Mouse (Mus musculus) urinary bladder, adult 18-20 months (tissue): Measurements from ENCODE around the gene Sbp.
A peak's percentile ranks its signal among the peaks of the same experiment; 100 is the strongest.
"Not testable (repeated sequence)": the region's sequence is repeated elsewhere in the genome, so short reads cannot be mapped to it uniquely, and the experiment has no call there.

Experiments
- DNase-seq, 2 experiments: peaks; one replicate each; pipeline ENCODE4 v3.0.0; 2022; ENCODE audit warnings: low spot score in 2 of 2, mixed read lengths in 2 of 2

The Sbp gene

DNA sequence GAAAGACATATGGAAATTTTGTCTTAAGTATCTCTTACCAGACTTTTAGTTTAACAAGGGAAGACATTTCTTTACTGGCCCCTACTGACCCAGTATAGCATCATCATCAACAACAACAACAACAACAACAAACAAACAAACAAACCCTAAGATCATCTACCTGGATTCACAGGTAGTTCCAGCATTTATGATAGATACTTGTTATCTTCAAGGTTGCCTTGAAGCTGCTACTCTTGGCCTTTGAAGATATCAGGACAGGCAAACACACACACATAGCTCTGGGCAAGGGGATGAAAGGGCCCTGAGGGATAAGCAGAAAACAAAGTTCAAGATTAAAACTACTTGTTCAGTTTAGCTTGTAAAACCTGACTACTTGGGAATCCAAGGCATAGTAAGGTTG is at the start of gene Sbp:
TSS of gene Sbp (plus strand) at position 301 of the 400 bp plus-strand sequence.
- no peak for DNase-seq

DNA sequence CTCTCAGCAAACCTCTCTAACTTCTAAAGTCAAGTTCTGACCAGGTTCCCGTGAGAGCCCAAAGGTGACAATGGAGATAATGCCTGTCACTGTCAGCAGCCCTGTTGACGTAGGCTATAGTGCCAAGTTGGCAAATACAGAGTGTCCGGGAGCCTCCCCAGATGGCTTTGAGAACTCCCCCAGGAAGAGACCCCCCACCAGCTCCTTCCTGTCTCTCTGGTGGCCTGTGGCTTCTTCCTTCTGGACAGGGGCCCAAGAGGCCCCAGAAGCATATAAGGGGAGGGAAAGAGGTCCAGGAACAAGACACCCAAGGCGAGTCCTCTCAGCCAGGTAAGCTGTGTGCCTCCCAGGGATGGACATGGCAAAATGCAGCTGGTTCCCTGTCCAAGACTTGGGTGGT is 24.3 kb upstream of the Sbp start, which contains the start of gene Dcpp3:
TSS of gene Dcpp3 (plus strand) at position 301 of the 400 bp plus-strand sequence.
- DNase-seq: not testable (repeated sequence)

DNA sequence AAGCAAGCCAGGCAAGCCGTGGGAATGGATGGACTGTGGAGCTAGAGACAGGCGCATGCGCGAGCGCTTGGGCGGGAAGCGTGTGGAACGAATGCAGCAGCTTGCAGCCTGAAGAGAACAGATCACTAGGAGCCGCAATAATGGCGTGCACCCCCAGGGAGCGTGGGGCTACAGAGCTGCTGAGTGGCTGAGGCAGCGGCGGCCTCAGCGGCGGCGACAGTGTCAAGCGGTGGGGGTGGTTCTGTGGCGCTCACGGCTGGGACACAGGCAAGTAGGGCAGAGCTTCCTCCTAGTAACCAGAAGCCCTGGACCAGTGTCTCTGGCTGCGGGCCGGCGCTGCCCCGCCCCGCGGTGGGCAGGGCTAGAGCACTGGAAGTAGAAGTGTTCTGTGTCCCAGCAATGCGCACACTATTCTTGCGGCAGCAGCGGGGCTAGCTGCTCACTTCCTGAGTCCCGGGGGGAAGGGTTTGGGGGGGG is 16.9 kb upstream of the Sbp start:
- DNase-seq: peak; percentile 89 to 91

DNA sequence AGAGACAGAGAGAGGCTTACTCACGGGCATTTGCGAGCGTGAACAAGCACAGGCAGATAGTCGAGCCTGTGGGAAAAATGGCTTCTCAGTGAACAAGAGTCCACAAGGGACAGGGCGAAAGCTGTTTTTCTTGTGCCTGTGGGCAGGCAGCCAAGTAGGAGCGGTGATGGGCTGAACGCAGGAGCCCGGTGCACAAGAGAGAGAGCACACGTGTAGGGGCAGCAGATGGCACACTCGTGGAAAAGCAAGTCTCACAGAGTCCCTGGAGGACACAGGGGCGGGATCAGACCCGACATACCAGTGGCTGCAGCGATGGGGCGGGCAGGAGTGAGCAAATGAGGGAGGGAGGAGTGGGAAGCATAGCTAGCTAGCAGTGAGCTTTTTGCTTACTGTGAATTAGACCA is 16.4 kb upstream of the Sbp start:
- DNase-seq: peak; percentile 70 to 71

DNA sequence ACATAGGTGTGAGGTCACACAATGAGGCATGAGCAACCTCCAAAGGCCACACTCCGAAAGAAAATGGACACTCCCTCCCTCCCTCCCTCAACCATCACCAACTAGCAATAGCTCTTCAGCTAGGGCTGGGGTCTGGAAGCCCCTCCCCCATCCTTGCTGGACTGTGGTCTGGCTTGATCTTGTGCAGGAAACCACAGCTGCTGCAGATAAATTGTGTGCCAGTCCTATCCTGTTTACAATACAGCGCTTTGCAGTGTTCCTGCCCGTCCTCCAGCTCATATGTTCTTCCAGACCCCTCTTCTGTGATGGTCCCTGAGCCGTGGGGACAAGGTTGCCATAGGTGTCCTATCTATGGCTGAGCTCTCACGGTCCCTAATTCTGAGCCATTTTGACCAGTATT is 10.3 kb upstream of the Sbp start:
- no peak for DNase-seq

DNA sequence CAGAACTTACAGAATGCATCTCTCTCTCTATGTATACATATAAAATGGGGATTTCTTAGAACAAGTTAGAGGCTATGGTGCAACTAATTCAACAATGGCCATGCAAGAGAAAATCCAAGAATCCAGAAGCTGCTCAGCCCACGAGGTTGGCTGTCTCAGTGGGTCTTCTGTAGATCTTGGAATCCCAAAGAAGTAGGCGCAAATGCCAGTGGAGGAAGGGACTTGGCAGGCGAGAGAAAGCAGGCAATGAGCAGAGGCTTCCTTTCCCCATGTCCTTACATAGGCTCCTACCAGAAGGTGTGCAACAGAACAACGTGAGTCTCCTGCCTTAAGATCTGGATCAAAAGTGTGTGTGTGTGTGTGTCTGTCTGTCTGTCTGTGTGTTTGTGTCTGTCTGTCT is 6.0 kb downstream of the Sbp start:
- not testable (repeated sequence) for DNase-seq

DNA sequence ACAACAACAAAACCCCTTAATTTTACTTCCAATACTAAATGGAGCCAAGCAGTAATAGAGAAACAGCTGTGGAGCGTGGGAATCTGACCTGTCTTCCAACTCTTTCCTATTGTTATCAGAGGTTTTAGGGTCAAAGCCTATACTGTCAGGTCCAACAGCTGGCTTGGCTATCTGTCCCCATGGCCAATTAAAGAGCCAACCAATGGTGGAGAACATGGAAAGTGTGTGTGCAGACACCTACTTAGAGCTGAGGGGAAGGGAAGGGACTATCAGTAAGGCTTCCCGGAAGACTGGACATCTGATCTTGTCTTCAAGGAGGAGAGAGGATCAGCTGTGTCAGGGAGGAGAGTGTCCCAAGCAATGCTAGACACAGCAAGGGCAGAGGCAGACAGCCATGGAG is 7.6 kb downstream of the Sbp start:
- DNase-seq: no peak

DNA sequence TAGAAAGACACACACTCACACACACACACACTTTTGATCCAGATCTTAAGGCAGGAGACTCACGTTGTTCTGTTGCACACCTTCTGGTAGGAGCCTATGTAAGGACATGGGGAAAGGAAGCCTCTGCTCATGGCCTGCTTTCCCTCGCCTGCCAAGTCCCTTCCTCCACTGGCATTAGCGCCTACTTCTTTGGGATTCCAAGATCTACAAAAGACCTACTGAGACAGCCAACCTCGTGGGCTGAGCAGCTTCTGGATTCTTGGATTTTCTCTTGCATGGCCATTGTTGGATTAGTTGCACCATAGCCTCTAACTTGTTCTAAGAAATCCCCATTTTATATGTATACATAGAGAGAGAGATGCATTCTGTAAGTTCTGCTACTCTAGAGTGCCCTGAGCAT is 9.4 kb downstream of the Sbp start:
- DNase-seq: not testable (repeated sequence)

DNA sequence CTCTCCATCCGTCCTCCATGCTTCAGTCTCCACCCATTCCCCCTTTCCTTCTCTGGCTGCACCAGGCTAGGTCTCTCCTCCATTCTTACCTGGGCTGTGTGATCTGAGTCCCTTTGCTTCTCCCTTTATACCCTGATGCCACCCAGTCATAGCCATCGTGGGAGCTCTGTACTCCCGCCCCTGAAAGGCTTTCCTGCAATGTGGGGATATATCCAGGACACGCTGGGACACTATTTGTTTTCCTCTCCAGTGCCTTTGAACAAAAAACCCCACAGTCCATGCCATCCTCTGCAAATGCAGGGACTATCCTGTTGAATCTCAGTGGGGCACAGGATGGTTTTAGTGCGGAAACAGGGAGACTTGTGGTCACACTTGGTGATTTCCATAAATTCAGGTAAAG is 13.7 kb downstream of the Sbp start, which contains the start of gene Sbpl:
TSS of gene Sbpl (minus strand) at position 101 of the 400 bp plus-strand sequence.
- DNase-seq: no peak

DNA sequence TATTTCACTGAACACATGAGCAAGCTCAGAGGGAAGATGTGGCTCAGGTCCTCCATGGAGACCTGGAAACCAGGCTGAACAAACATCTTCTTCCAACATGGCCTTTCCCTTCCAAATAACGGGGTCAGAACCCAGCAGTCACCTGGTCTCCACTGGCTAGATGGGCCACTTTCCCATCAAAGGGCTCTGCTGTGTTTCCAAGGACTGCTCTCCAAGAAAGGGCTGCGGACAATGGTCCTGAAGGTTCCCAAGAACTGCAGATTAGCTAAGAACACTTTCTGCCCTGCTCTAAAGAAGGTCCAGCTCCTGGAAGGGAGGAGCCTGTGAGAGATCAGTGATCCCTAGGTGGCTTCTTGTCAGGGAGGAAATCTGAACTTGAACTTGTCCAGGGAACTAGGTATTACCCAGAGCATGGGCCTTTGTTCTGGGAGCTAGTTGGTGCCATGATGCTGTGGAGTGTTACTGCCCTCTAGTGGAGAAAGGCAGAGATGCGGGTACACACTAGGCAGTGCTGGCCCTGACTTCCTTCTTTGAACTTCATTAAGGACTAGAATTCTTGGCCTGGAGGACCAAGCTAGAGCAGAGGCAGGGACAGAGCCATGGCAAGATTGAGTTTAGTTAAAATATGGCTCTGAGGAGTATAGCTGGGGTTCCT is 18.7 kb downstream of the Sbp start:
- peak; percentile 52 to 71 for DNase-seq

DNA sequence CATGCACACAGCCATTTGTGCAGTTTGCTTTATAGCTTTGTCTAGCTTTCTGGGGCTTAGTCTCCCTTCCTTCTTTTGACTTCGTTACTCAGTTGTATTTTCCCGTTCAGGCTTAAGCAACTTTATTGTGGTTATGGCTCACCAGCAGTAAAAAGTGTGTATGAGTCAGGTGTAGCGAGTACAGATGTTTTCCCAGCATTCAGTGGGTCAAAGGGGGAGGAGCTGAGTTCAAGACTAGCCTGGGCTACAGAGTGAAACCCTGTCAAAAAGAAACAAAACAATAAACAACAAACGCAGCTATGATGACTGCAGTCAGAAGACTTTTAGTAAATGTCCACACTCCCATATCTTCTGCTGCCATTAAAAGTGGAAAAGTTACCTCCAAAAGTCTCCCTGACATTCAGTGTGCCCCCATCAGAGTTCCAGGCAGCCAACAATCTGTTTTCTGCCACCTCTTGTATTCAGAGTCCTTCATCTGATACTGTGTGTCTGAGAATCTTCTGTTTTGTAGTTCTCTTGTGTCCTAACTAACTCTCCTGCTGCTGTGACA is 20.2 kb downstream of the Sbp start:
- DNase-seq: no peak

DNA sequence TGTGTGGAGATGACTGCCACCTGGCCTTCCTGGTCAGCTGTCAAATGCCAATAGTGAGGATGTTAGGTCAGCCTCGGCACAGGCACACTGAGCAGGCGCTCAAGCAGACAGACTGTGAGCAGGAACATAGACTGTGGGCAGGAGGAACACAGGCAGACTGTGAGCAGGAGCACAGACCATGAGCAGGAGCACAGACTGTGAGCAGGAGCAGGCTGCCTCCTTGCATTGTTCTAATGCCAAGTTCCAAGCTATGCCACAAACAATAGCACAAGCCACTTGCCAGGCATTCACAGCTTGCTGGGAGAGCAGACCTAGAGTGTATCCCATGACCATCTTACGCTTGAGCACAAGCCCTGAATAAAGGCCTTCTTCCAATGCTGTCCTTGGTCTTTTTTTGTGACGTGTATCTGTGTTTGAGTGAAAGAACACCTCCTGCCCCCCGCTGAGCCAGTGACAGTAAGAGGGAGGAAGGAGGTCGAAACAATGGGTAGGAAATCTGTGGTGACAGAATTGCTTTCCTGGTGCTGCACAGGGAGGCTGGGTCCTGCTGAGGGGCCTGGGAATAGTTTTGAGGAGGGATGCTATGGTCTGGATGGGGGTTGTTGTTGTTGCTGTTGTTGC is 24.4 kb downstream of the Sbp start:
- no peak for DNase-seq

DNA sequence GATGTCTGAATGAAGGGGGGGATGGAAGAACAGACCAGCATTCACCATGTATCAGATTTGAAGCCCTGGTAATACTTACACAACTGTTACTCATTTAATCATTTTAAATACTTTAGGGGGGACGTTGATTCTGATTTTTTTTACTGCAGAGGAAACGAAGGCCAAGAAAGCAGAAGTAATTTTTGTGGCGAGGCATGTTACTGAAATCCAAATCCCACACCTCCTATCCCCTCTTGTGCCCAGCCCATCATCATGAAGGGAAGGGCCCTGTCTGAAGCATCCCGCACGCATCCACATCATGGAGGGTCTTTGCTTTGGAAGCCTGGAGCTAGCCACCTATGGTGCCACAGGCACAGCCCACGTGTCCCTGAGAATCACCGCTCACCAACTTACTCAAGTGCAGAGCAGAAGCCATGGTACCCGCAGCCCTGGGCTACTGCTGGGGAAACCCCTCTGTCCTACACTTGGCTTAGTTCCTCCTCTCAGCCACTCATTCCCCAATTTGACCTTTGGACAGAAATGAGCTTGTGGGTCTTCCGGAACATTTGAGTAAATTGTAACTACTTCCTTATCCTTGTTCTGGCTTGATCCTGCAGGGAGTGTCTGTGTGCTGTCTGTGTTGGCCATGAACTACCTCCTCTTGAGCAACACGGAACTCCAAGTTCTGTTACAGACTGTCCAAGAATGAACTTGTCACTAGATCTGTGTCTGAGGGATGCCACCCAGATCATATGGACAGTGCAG is 25.4 kb downstream of the Sbp start:
- peak in 1 of 2 experiments; percentile 49 for DNase-seq

DNA sequence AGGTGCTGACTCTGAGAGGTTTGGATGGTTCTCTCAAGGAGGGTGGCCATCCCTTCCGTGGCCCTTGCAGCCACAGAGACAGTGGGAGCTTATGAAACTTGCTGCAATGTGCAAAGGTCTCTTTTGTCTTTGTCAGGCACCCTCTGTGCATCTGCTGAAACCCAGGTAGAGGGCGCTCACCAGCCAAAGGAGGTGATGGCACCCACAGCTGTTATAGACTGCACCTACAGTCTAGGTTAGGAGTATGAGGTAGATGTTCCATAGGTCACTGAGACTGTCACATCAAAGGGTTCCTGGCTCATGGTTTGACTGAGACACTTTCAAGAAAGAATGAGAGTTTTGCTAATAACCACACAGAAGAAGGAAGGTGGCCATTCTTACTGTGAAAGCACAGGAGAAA is 27.3 kb downstream of the Sbp start:
- no peak for DNase-seq

DNA sequence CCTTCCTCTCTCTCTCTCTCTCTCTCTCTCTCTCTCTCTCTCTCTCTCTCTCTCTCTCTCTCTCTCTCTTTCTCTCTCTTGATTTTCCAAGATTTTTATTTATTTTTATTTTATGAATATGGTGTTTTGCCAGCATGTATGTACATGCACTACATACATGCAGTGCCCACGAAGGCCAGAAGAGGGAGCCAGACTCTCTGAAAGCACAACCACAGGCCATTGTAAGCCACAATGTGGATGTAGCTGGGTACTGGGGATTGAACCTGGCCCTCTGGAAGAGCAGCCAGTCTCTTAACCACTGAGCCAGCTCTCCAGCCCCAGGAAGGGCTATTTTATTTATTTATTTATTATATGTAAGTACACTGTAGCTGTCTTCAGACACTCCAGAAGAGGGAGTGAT is 27.8 kb downstream of the Sbp start:
- DNase-seq: peak; percentile 52 to 76

DNA sequence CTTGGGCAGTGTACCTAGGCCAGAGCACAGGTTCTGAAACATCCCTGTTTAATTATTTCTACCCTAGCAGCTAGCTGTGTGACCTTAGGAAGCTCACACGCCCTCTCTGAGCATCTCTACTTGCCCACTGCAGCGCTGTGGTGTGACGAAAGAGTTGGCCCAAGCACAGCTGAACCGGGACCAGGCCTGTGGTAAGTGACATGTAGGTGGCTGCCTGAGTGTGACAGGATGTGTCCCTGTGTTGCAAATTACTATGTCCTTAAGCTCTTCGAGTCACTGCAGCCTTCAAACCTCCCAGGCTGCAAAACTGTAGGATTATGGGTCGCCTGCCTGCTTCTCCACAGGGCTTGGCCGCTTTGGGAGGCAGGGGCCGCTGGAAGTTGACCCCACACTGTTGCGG is 29.8 kb downstream of the Sbp start:
- no peak for DNase-seq

DNA sequence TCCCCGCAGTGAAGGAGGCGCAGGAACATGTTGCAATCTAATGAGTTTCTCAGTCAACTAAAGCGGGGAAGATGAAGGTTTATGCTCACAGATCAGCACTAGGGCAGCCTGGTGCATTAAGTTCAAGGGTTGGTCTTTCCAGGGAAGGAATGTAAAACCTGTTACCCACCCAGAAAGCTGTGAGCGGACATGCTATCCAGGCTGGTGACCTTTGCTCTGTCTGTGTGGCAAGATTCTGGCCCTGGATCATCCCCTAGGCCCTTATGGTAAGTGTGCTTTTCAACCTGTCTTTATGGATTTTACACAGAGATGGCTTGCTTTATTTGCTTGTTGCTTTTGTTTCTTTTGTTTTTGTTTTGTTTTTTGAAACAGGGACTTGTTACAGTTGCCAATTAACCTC is 35.2 kb downstream of the Sbp start:
- DNase-seq: no peak

DNA sequence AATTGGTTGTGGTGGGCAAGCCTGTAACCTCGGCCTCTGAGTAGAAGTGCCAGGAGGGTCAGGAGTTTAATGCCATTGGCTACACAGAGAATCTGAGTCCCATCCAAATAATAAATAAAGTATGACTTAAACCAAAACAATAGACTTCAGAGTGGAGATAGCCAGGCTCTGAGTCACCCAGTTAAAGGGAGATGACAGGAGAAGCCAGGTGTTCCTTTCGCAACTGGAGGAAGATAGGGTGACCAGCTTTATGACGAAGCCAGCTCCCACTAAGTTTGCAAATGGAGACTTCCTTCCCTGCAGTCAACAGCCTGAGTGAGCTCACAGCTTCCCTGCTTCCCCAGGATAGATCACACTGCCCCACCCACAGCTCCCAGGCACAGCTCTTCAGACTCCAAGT is 38.0 kb downstream of the Sbp start:
- DNase-seq: no peak

DNA sequence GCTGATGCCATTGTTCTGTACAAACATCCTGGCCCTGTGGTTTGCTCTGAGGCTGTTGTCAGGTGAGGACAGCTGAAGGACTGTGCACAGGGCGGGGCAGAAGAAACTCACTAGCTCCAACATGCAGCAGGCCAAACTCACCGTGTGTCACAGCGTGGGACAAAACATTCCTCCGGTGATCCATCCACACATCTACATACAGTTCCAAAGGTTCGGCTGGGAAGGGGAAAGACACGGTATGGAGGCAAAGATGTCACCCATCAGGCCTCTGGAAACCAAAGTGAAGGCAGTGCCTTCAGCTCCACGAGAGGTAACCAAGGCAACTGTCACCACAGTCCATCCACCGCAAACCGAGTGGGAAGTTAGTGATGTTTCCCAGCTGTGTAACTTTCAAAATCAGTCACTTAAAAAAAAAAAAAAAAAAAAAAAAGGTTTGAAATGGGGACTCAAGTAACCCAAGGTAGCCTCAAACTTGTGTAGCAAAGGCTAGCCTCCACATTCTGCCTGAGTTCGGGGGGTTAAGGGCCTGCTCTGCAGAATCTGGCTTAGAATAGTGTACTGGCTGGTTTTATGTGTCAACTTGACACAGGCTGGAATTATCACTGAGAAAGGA is 38.9 kb downstream of the Sbp start, which contains the start of gene Prss30:
TSS of gene Prss30 (minus strand) at position 270 of the 613 bp plus-strand sequence.
- no peak for DNase-seq

DNA sequence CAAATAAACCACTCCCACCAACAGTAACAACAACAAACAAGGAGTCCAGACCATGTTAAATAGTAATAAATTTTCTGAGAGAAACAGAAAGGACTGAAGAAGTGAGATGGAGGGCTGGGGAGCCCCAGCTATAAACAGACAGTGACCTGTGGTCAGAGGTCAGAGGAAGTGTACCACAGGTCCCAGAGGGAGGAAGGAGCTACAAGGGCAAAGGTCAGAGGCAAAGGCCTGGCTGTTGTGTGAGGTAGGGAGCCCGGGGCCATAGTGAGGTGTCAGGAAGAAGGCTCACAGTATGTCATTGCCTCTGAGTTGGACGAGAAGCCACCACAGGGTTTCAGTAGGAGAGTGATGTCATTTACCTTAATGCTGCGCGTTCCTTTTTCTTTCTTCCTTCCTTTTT is 41.4 kb downstream of the Sbp start:
- DNase-seq: no peak

DNA sequence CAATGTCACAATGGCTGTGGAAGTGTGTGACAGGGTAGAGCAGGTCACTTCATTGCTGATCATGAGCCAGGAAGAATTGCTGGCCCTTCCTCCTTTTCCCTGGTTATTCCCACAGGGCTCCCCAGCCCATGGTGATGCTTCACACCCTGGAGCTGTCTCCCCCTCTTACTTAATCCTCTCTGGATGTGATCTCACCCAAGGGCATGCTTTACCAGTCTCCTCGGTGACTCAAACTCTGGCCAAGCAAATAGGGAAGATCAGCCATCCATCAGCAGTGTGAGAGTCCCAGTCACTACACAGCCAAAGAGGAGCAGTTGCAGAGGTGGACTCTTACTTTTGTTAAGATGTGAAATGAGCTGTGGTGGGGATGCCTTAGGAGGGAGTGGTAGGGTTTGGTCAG is 43.5 kb downstream of the Sbp start:
- no peak for DNase-seq

DNA sequence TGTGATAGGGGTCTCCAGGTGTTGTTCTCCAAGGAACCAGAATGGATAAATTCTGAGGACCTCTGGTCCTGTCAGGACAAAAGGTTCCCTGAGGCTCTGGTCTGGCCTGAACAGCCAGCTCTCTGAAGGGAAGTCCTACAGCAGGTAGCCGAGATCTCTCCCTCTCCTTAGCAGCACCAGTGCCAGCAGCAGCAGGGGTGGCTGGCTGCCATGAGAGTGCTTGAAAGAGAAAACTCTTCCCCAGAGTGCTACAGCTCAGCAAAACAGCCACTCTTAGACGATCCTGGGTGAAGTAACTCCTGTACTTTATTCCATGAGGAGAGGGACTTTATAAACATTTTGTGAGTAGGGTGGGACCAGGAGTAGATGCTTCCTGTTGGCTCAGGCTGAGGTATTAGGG is 48.3 kb downstream of the Sbp start:
- no peak for DNase-seq
